Mouse (Mus musculus): ENCODE results near the gene Smg8. TPM values are rescaled to one million over a fixed set of nuclear protein-coding genes. Genes with fewer than 3 reads are reported as not detected.
A peak's percentile ranks its signal among the peaks of the same experiment; 100 is the strongest.

Gene Smg8
- total RNA-seq (2014; rRNA removed) (24.2 and 26.2 TPM in 2 replicates), polyA plus RNA-seq (2015; fragmentation: Nextera tagmentation; extraction: Ambion mirVana) (17.7 and 19.2 TPM in 2 replicates)

- ATAC-seq (ENCODE audit: low FRiP score) = peak; percentile 76
- 1% methylated on average over 43 of the region's 43 CpGs for WGBS
- Histone ChIP-seq H3K36me3 (ENCODE audit: insufficient read depth, low read length) (peaks cover 13% of the 10 kb centered on the region; the same call in 1 of the 2 replicates), H3K9ac (replicated peaks; ENCODE audit: low read length, poor library complexity, severe bottlenecking) (peak within 1 kb of the TSS; percentile 79), H3K27me3 (ENCODE audit: insufficient read depth, low read length) (no peaks in the 10 kb centered on the region), H3K27ac (ENCODE audit: low read depth, low read length) (peak within 1 kb of the TSS; percentile 62; the same call in 1 of the 2 replicates), H3K9me3 (ENCODE audit: low read length) (no peaks in the 10 kb centered on the region), H3K4me2 (ENCODE audit: low read depth, low read length, poor library complexity, severe bottlenecking) (peak within 1 kb of the TSS; percentile 95), H3K4me1 (ENCODE audit: insufficient read depth, low read length) (peaks cover 15% of the 10 kb centered on the region), H3K4me3 (ENCODE audit: low read depth, low read length) (peak within 1 kb of the TSS; percentile 77)
- DNase-seq (ENCODE audit: low spot score) = peak; percentile 88
- no peak for TF ChIP-seq CTCF (IDR thresholded peaks at IDR 0.05)
Measured at GRCm38 (mm10) chr11:87086290-87086984, at the start of gene Smg8. Smg8 (minus strand) TSS chr11:87086774.

GRCm38 (mm10) chr11:87136233-87136632, 49.7 kb upstream of the Smg8 start:
- ATAC-seq (ENCODE audit: low FRiP score) (no peak), DNase-seq (ENCODE audit: low spot score) (no peak)
- H3K9me3 ChIP-seq (ENCODE audit: low read length) = no peaks in the 10 kb centered on the region
- 89% methylated on average over 4 of the region's 4 CpGs for WGBS
- TF ChIP-seq CTCF (IDR thresholded peaks at IDR 0.05) = no peak
- peaks cover 18% of the 10 kb centered on the region; the same call in 1 of the 2 replicates for H3K36me3 ChIP-seq (ENCODE audit: insufficient read depth, low read length)
- no peak overlapping the region for H3K4me3 ChIP-seq (ENCODE audit: low read depth, low read length)
- H3K27me3 ChIP-seq (ENCODE audit: insufficient read depth, low read length) = no peaks in the 10 kb centered on the region
- H3K4me1 ChIP-seq (ENCODE audit: insufficient read depth, low read length) = no peaks in the 10 kb centered on the region
- no peak overlapping the region for H3K9ac ChIP-seq (replicated peaks; ENCODE audit: low read length, poor library complexity, severe bottlenecking)
- no peak overlapping the region for H3K4me2 ChIP-seq (ENCODE audit: low read depth, low read length, poor library complexity, severe bottlenecking)
- no peak overlapping the region for H3K27ac ChIP-seq (ENCODE audit: low read depth, low read length)

GRCm38 (mm10) chr11:87126824-87127816, 40.5 kb upstream of the Smg8 start, which contains the start of gene Trim37:
Trim37 (plus strand) TSS chr11:87127077.
- ATAC-seq (ENCODE audit: low FRiP score) (peak; percentile 93), DNase-seq (ENCODE audit: low spot score) (peak; percentile 94)
- peaks cover 10% of the 10 kb centered on the region; the same call in 1 of the 2 replicates for H3K36me3 ChIP-seq (ENCODE audit: insufficient read depth, low read length)
- H3K4me2 ChIP-seq (ENCODE audit: low read depth, low read length, poor library complexity, severe bottlenecking) = peak within 1 kb of the TSS; percentile 63
- H3K27me3 ChIP-seq (ENCODE audit: insufficient read depth, low read length) = no peaks in the 10 kb centered on the region
- under 1% methylated on average over 81 of the region's 105 CpGs for WGBS
- H3K27ac ChIP-seq (ENCODE audit: low read depth, low read length) = peak within 1 kb of the TSS; percentile 88
- H3K9me3 ChIP-seq (ENCODE audit: low read length) = no peaks in the 10 kb centered on the region
- H3K4me1 ChIP-seq (ENCODE audit: insufficient read depth, low read length) = peaks cover 11% of the 10 kb centered on the region; the same call in 1 of the 2 replicates
- peak within 1 kb of the TSS; percentile 91 for H3K9ac ChIP-seq (replicated peaks; ENCODE audit: low read length, poor library complexity, severe bottlenecking)
- no peak; the same call in 1 of the 2 replicates for TF ChIP-seq CTCF (IDR thresholded peaks at IDR 0.05)
- peak within 1 kb of the TSS; percentile 98 for H3K4me3 ChIP-seq (ENCODE audit: low read depth, low read length)

GRCm38 (mm10) chr11:87126281-87126823, 39.8 kb upstream of the Smg8 start:
- H3K27me3 ChIP-seq (ENCODE audit: insufficient read depth, low read length) = no peaks in the 10 kb centered on the region
- H3K4me3 ChIP-seq (ENCODE audit: low read depth, low read length) = peak overlapping the region; percentile 98
- no peaks in the 10 kb centered on the region for H3K9me3 ChIP-seq (ENCODE audit: low read length)
- H3K4me2 ChIP-seq (ENCODE audit: low read depth, low read length, poor library complexity, severe bottlenecking) = peak overlapping the region; percentile 63
- peaks cover 11% of the 10 kb centered on the region; the same call in 1 of the 2 replicates for H3K4me1 ChIP-seq (ENCODE audit: insufficient read depth, low read length)
- peaks cover 9% of the 10 kb centered on the region; the same call in 1 of the 2 replicates for H3K36me3 ChIP-seq (ENCODE audit: insufficient read depth, low read length)
- no peak for TF ChIP-seq CTCF (IDR thresholded peaks at IDR 0.05)
- H3K9ac ChIP-seq (replicated peaks; ENCODE audit: low read length, poor library complexity, severe bottlenecking) = peak overlapping the region; percentile 91
- WGBS = 2% methylated on average over 12 of the region's 12 CpGs
- H3K27ac ChIP-seq (ENCODE audit: low read depth, low read length) = peak overlapping the region; percentile 88
- DNase-seq (ENCODE audit: low spot score) = peak; percentile 8
- no peak for ATAC-seq (ENCODE audit: low FRiP score)

GRCm38 (mm10) chr11:87125562-87125961, 39.0 kb upstream of the Smg8 start:
- Histone ChIP-seq H3K4me3 (ENCODE audit: low read depth, low read length) (no peak overlapping the region), H3K4me2 (ENCODE audit: low read depth, low read length, poor library complexity, severe bottlenecking) (0 out of 2 replicates have a peak overlapping the region, but pooled peaks have one; percentile 63), H3K27me3 (ENCODE audit: insufficient read depth, low read length) (no peaks in the 10 kb centered on the region), H3K36me3 (ENCODE audit: insufficient read depth, low read length) (peaks cover 12% of the 10 kb centered on the region; the same call in 1 of the 2 replicates), H3K27ac (ENCODE audit: low read depth, low read length) (no peak overlapping the region), H3K4me1 (ENCODE audit: insufficient read depth, low read length) (peaks cover 11% of the 10 kb centered on the region; the same call in 1 of the 2 replicates), H3K9me3 (ENCODE audit: low read length) (no peaks in the 10 kb centered on the region), H3K9ac (replicated peaks; ENCODE audit: low read length, poor library complexity, severe bottlenecking) (no peak overlapping the region)
- TF ChIP-seq CTCF (IDR thresholded peaks at IDR 0.05) = no peak
- no peak for ATAC-seq (ENCODE audit: low FRiP score)
- no peak for DNase-seq (ENCODE audit: low spot score)
- 48% methylated on average over 4 of the region's 4 CpGs for WGBS

All from midbrain, postnatal 0 days (tissue).